Mouse (Mus musculus) left cerebral cortex, adult 8-10 months (tissue): Measurements from ENCODE around the gene Lin54. TPM values are rescaled to one million over a fixed set of nuclear protein-coding genes. Genes with fewer than 3 reads are reported as not detected.
"Not testable (repeated sequence)": the region's sequence is repeated elsewhere in the genome, so short reads cannot be mapped to it uniquely, and the experiment has no call there.

ENCODE experiments used
- DNase-seq, 2 experiments: peaks; one replicate each; pipeline ENCODE4 v3.0.0; 2022; ENCODE audit warnings: low spot score in 2 of 2
- total RNA-seq, 4 experiments: library from RNA; stranded (reverse); gene quantifications; 2 replicates each; pipeline ENCODE4 v1.2.4; 2022

Lin54 gene
- total RNA-seq, 4 experiments from 2014 or later, result 24.4 to 26.8 (median 25.6) TPM

GRCm38 (mm10) chr5:100489340-100489739 lies 11.1 kb downstream of the Lin54 start:
- DNase-seq, result no peak

- no peak for DNase-seq
Observed at GRCm38 (mm10) chr5:100488231-100488630, 12.2 kb downstream of the Lin54 start.

DNA sequence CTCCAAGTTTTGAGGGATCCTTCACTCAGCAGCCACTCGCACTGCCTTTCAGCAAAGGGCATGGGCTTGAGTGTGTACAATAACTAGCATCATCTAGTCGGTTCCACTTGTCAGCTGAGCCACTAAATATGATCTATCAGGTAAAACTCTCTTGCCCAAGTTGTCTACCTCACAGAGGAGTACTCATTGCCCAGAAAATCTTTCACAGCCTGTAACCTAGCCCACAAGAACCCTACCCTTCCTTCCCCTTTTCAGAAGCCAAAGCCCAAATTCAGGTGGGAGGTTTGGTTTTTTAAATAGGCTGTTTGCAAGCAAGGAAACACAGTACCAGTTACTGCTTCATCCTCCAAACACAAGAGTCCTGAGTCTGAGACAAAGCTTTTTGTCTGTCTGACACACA lies 13.3 kb downstream of the Lin54 start:
- no peak for DNase-seq

GRCm38 (mm10) chr5:100483569-100483968 lies 16.9 kb downstream of the Lin54 start:
- DNase-seq, result no peak

- DNase-seq, result no peak
Observed at GRCm38 (mm10) chr5:100477604-100478003, 22.8 kb downstream of the Lin54 start.

DNA sequence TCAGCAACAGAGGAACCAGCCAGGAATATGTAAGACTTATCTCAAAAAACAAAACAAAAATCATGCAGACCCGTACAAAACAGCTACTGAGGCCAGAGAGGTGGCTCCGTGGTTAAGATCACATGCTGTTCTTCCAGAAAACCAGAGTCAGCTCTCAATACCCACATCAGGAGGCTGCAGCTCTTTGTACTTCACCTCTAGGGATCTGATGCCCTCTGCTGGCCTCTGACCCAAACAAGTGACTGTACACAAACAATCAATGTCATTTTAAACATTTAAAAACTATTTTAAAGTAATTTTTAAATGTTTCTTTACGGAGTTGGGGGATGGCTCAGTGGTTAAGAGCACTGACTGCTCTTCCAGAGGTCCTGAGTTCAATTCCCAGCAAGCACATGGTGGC lies 24.1 kb downstream of the Lin54 start:
- no peak for DNase-seq

- DNase-seq, result no peak
Observed at GRCm38 (mm10) chr5:100467336-100467735, 33.1 kb downstream of the Lin54 start.

- DNase-seq, result no peak
Observed at GRCm38 (mm10) chr5:100466624-100467023, 33.8 kb downstream of the Lin54 start.

GRCm38 (mm10) chr5:100462374-100462773 lies 38.1 kb downstream of the Lin54 start:
- DNase-seq, result no peak

- DNase-seq, result no peak
Observed at GRCm38 (mm10) chr5:100461526-100461925, 38.9 kb downstream of the Lin54 start.

- DNase-seq, result no peak
Observed at GRCm38 (mm10) chr5:100459468-100459867, 41.0 kb downstream of the Lin54 start.

- DNase-seq, result no peak
Observed at GRCm38 (mm10) chr5:100451871-100452270, 48.6 kb downstream of the Lin54 start.

DNA sequence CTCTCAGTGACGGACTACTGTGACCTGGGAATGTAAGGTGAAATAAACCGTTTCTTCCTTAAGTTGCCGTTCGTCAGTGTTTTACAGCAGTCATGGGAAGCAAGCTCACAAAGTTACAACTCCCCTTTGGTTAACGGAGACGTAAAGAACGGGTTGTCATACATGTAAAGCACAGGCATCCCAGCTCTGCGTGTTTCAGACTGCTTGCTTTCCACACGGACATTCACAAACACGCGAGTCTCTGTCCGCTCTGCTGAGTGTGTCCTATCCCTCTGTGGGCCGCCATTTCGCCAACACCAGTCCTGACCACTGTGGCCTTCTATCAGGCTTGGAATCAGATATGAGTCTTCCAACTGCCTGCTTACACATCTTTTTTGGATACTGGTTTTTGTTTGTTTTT lies 61.6 kb downstream of the Lin54 start:
- no peak for DNase-seq

DNA sequence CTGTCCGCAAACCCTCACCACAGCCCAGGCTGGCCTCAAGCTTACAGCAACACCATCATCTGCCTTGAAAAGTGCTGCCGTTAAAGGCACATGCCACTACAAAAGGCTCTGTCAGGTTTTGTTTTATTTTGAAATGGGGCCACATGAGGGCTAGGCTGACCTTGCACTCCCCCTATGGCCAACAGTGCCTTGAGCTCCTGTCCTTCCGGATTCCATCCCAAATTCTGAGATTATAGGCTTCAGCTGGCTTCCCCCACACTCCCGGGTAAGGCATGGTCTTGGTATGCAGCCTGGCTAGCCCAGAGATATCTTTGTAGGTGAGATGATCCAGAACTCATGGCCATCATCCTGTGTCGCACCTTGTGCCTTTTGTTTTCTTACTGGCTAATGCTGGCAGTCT lies 62.5 kb downstream of the Lin54 start:
- no peak for DNase-seq

DNA sequence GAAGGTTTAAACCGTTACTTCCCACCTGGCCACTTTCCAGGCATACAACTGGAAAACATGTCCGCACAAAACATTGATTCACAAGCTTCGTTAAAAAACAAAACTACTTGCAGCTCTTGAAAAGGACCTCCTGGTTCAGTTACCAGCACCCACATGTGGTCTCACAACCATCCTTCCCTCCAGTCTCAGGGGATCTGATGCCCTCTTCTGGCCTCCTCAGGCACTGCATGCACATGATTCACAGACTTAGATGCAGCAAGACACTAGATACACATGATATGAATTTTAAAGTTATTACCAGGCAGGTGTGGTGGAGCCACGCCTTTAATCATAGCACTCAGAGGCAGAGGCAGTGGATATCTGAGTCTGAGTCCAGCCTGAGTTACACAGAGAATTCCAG lies 63.4 kb downstream of the Lin54 start:
- no peak for DNase-seq

DNA sequence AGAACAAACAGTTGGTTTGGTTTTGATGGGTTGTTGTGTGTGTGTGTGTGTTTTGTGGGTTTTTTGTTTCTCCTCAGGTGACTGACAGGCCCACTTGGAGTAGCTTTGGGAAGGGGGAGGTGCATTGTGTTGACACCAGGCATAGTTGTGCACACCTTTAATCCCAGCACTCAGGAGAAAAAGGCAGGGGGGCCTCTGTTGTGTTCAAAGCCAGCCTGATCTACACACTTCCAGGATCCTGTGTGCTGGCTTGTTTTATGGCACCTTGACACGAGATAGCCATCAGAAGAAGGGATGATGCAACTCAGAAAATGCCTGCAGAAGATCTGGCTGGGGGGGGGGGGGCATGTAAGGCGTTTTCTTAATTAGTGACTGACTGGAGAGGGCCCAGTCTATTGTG lies 69.5 kb downstream of the Lin54 start:
- no peak for DNase-seq

DNA sequence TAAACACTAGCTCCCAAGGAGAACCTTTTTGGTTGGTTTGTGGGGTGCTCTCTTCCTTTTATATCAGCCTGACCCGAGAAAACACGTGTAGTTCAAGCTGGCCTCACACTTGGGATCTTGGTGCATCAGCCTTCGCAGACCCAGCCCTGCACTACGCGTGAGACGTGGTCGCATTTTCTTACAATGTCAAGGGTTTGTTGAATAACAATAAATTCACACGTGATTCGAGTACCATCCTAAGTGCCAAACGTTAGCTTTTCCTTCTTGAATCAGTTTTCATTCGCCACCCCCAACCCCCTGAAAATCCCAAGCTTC lies 70.4 kb downstream of the Lin54 start:
- DNase-seq, result no peak

DNA sequence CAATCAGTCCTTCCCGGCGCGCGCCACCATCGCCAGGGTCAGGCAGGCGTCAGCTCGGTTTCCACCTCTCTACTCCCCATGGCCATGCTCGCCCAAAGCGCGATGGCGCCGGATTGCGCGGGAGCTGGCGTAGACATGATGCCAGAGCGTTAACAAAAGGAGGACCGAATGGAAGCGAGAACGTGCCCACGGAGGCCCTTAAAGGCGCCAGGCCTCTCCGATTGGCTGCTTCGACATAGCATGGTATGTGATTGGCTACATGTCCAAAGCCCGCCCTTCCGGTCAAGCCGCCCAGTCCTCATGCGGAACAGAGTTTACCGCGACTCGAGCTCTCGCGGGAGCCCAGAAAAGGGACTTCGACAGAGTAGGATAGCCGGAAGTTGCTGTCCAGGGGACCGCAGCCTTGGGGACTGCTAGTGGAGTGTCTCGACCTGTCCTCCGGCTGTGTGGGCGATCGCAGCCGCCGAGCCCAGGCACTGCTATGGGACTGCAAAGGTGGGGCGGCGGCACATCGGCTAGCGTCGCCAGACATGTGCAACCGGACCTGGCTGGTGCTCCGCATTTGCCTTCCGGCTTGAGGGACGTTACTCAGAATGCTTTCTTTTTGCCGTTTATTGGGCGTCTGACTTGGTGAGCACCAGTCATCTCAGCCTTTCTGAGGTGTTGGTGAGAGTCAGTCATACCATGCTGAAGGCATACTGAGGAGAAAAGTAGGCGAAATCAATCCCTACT lies 70.9 kb downstream of the Lin54 start:
- DNase-seq, result peak; percentile 82 to 94

GRCm38 (mm10) chr5:100428734-100429343 lies 71.6 kb downstream of the Lin54 start:
- no peak for DNase-seq

DNA sequence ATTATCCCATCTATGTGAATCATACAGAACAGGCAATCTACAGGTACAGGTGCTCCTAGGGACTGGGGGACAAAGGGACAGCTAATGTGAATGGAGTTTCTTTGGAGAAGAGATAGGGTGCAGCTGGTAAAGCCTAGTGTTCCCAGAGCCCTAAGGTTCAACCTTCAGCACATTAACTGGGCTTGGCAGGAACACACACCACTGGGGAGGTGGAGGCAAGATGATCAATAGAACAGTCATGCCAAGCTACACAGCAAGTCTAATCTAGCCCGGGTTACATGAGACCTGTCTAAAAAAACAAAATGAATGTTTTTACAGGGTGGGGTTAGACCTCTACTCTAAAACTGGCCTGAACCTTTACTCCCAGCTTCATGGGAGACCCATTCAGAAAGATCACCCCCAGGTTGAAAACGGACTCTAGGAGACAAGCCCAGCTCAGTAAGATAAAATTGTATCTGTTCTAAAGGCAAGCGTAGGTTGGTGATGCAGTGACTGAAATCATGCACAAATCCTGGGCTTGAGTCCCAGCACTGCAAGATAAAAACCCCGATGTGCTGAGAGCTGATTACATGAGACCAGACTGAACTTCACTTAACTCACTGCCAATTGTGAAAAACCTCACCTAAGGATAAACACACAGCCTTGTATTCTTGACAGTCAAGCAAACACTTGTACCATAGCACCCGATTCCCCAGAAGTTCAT lies 72.3 kb downstream of the Lin54 start:
- no peak for DNase-seq

GRCm38 (mm10) chr5:100427276-100427675 lies 73.2 kb downstream of the Lin54 start:
- DNase-seq, result no peak

GRCm38 (mm10) chr5:100425823-100426222 lies 74.6 kb downstream of the Lin54 start:
- not testable (repeated sequence) for DNase-seq

DNA sequence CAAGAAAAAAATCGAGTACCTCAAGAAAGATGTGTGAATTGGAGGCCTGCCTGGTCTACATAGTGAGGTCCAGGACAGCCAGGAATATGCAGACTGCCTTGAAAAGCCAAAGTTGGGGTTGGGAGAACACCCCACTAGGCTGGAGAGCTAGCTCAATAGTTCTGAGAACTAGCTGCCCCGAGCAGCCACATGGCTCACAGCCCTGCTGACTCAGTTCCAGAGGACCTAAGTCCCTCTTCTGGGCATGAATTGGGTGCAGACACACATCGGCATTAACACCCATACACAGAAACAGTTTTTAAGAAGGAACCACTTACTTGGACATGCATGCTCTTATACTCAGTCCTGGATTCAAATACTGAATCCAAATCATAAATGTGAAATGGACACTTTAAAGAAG lies 76.2 kb downstream of the Lin54 start:
- DNase-seq, result no peak
